Mouse (Mus musculus): Measurements from ENCODE around the gene Baiap2.

Baiap2 gene

DNA sequence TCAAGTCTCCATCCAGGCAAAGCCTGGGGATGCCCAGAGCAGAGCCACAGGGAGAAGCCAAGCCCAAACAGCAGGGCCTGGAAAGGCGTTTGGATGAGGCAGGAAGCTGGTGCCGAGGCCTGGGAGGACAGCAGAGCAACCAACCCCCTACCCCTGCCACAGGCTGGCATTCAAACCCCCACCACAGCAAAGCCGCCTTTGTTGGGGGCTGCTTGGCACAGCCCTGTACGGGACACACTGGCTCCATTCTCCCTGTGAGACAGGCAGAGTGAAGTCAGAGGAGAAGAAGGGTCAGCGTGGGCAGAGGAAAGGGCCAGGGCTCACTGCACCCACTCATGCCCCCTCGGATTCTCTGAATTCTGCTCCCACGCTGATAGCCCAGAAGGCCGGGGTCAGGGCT lies 74.4 kb downstream of the Baiap2 start:
- DNase-seq: no peak

DNA sequence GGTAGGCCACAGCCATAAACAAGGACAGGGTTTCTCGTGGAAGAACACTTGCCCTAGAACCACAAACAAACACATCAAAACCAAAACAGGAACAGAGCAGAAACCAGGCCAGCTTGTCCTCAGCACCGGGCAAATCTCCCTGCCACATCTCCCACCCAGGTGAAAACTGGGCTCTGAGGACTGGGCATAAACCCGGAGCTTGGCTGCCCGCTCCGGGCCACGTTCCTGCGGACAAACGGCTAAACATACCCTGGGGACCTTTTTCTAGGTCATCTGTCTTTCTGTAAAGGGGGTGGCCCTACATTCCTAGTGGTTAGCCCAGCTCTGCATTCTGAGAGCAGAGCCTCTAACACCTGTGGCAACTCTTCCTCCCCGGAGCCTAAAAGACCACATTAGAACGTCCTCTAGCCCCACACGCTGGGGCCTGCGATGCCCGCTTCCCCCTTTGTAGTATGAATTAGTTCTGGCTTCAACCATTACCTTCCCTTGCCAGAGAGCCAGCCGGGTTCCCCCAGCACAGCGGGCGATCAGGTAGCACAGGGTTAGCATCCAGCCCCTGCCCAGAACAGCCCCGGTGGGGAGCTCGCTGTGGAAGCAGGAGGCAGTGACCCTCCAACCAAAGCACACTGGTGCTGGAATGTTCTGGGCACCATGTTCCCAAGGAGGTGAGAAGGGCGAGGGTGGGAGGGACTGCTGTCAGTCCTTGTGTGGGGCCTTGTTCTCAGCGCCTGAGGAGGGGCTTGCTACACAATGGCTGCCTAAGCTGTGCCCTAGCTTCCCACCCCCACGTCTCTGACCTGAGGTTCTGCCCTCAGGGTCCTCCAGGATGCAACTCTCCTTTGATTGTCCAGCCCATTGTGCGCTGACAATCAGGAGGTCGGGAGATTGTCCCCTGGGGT lies 77.2 kb downstream of the Baiap2 start:
- DNase-seq: peak; percentile 68

DNA sequence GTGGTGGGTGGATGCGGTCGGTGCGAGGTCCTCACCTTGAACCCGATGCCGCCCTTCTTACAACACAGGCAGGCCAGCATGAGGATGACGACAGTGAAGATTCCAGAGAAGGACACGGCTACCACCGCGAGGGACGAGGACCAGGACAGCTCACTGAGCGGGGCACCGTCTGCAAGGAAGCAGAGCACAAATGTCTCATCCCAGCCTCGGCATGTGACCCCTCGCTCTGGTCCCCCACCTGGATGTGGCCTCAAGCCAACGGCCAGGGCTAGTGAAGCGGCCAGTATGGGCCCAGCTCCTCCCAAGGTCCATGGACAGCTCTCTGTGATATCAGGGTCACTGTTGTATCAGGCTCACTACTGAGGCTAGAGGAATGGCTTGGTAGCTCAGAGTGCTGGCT lies 78.8 kb downstream of the Baiap2 start:
- DNase-seq: peak; percentile 66

DNA sequence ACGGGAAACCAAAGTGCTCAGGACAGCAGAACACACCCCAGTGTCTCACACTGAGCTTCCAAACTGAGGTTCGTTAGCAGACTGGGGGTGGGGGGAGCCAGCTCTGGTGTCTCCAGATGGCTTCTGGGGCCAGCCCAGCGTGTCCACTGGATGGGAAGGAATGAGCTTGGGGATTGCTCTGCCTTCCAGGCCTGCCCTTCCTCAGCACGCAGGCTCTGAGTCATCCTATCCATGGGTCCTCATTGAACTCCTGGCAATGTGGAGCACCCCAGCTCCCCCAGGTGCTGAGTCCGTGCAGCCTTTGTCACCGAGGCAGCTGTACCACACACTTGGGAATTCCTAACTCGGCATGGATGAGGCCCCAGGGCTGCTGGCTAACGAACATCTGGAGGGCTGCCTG lies 79.7 kb downstream of the Baiap2 start:
- peak; percentile 76 for DNase-seq

DNA sequence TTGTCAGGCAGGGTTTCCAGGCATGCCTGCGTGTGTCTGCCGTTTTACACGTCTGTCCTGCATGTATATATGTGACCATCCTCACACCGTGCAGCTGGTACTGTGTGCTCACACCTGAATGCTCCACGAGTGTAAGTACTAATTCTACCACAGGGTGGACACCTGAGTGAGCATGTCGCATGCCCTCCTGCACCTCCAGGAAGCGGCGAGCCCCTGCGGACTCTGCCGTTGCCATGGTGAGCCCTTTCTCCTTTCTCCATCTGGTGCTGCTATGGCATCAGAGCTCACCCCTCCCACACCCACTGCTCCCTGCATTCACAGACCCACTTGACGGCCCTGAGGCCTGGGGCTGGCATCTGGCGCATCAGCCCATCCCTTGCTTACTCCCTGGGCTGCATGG lies 80.3 kb downstream of the Baiap2 start:
- peak; percentile 85 for DNase-seq

DNA sequence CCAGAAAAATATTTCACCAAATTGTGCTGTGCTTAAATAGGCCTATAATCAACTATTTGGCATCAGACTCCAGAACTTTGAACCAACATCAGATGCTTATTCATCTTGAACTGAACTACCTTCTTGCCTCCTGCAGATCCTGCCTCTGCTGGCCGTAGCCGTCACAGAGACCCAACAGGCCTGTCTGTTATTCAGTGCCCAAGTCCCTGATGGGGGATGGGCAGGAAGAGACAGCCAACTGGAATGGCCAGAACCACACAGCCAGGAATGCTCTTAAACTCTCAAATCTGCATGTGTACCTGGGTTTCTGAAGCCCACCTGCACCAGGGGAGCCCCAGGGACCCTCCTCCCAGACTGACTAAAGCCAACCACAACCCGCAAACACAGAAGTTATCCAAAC lies 84.4 kb downstream of the Baiap2 start:
- no peak for DNase-seq

DNA sequence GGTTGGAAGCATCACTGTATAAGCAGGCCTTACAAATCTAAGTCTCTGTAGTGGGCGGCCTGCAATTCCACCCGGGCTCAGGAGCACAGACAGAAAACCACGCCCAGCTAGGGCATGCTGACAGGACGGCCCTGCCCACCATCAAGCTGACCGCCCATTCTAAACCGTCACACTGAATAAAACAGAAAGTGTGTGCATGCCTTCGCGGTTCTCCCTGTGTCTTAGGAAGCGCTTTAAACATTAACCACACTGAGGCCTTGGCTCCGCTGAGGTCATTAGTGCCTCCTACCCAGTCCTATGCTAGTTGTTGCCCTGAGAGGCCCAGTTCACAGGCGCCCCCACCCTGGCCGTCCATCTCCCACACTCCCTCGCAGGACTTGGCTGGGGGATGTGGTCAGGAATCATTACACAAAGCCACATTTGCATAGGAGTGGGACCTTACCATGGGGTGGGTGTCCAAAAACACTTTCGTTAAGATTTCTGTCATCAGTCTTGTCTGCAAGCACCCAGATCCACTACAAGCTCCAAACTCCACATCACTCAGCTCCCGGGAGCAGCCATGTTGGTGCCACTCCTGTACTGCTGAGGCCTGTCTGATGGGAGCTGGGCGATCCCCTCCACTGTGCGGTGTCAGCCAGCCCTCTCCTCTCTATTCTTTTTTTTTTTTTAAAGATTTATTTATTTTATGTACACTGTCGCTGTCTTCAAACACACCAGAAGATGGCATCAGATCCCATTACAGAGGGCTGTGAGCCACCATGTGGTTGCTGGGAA lies 85.9 kb downstream of the Baiap2 start:
- no peak for DNase-seq

DNA sequence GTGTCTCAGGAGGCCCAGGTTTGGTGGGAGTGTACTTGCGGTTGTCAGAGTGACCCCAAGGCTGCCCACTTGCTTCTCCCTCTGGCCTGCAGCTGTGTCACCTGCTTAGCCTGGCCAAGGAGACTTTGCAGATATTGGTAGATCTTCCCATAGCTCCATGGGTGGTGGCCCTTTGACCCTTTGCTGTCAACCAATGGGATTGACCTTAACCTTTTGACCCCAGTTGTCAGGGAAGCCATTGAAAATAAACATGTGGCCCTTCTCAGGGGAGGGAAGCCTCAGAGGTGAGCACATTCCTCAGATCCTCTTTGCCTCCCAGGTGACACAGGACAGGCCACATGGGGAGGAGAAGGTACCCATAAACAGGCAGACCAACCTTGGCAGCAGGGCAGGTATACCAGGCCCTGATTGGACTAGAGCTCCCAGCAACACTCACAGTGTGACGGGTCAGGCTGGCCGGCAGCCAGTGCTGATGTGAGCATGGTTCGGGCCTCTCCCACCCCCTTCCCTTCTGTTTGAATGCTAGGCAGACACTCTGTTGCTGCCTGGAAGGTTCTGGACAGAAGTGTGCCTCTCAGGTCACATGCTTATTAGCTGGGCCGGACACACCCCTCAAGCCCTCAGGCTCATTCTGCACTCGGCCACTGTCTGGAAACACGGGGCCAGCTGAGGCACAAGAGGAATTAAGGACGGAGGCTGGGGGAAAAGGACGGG lies 87.0 kb downstream of the Baiap2 start:
- DNase-seq: peak; percentile 71

DNA sequence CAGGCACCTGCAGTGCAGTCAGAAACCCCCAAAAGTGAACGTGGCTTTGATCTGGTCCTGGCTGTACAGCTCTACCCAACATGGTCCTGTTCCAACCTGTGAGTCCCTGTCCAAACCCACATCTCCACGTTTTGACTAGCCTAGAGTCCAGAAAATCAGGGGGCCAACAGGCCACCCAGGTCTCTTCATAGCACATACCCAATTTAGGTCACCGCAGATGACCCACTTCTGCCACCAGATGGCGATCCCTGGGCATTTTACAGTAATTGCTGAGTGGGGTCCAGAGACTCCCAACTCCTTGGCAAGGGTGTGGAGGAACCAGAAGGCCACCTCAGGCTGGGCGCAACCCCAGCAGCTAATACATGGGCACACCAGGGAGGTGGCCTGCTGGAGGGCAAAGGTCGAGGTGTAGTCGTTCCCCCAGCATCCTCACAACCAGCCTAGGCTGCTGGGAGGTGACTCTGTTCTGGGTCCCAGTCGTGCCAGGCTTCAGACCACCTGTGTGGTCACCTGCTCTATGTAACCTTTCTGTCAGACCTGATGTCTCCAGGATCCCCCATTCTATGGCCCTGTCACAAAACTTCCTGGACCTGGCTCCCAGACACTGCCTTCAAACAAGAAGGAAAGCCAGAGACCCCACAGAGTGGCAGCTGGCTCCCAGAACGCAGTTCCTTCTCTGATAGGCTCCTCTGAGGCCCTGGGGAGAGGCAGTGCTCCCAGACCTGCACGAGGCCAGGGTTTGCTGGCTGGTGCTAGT lies 87.8 kb downstream of the Baiap2 start:
- peak; percentile 85 for DNase-seq

DNA sequence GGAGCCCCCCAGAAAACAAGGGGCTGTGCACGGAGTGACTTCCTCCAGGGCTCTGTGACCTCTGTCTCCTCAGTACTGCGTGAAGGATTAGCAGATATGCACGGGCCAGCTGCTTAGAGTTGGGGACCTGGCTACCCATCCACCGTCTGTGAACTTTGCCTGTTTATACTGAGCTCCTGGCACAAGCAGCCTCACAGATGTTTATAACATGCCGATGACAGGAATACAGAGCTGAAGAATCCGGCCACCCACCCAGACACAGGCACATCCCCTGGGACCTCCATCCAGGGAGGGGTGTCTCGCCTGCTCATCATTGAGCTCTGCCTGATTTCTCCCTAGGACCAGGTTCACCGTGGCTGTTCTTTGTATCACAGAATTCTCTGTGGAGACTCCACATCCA lies 89.5 kb downstream of the Baiap2 start:
- DNase-seq: no peak

DNA sequence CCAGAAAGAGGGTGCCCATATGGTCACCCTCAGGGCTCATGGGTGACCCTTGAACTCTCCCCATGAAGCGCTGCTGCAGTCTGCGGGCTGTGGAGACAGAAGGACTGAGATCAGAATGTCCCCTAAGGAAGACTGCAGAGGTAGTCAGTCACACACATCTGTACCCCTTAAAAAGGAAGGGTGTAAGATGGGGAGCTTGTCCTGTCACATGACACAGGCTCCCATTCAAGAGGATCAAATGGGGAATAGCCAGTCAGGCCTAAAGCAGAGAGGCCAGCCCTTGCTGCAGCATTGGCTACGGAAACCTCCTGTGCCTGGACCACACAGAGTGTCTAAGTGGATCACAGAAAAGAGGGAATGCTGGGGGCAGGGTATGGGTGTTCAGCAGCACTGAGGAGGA lies 90.9 kb downstream of the Baiap2 start:
- no peak for DNase-seq

DNA sequence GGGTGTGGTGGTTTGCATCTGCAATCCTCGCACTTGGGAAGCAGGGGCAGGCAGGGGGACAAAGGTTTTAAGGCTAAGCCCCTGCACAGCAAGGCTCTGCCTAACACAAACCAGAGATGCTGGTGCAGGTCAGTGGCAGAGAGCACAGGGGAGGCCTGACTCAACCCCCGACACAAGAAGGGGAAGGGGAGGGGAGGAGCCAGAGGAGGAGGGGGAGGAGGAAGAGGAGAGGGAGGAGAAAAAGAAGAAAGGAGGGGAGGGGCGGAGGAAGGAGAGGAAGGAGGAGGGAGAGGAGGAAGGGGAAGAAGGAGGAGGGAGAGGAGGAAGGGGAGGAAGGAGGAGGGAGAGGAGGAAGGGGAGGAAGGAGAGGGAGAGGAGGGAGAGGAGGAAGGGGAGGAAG lies 91.7 kb downstream of the Baiap2 start:
- no peak for DNase-seq

DNA sequence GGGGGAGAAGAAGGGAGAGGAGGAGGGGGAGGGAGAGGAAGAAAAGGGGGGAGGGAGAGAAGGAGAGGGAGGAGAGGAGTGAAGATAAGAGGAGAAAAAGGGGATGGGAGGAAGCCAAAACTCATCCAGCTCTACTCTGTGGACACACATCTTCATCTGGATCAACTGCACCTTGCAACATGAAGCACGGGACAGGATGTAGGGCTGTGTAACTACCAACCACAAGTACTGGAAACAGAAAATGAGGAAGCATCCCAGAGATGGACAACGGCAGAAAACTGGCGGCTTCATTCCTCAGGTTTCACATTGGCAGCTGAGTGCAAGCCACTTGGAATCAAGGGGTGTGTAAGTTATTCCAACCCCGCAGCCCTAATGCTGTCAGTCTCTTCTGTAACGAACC lies 92.2 kb downstream of the Baiap2 start:
- DNase-seq: no peak

DNA sequence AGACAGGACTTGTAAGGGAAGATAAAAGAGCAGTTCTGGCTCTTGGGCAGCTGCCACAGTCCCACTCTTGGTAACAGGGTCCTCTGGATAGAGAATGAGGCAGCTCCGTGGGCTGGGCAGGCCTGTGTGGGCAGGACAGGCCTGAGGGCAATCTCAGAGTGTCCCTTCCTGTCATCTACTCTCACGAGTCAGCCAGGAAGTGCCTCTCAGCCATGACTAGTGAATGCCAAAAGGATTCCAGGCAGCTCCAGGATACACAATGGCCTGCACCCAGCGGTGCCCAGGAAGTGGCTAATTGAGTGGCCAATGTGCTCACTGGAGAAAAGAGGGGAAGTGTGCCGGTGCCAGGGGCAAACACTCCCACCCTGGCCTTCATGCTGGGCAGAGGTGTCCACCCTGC lies 97.0 kb downstream of the Baiap2 start:
- no peak for DNase-seq

DNA sequence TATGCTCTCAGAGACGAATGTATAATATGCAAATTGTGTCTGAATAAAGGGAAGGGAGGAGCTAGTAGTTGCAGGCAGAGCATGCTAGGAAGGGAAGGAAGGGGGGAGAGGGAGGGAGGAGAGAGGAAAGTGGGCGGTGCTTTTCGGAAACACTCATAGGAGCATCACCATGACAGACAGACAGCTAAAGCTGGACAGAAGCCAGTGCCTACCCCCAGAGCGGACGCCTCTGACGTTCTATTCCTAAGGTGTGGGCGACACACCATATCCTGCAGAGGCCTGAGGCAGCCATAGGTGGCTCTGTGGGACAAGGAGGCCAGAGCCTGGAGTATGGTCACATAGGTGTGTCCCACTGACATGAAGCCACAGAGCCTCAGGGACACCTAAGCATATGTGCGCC lies 97.9 kb downstream of the Baiap2 start:
- no peak for DNase-seq

DNA sequence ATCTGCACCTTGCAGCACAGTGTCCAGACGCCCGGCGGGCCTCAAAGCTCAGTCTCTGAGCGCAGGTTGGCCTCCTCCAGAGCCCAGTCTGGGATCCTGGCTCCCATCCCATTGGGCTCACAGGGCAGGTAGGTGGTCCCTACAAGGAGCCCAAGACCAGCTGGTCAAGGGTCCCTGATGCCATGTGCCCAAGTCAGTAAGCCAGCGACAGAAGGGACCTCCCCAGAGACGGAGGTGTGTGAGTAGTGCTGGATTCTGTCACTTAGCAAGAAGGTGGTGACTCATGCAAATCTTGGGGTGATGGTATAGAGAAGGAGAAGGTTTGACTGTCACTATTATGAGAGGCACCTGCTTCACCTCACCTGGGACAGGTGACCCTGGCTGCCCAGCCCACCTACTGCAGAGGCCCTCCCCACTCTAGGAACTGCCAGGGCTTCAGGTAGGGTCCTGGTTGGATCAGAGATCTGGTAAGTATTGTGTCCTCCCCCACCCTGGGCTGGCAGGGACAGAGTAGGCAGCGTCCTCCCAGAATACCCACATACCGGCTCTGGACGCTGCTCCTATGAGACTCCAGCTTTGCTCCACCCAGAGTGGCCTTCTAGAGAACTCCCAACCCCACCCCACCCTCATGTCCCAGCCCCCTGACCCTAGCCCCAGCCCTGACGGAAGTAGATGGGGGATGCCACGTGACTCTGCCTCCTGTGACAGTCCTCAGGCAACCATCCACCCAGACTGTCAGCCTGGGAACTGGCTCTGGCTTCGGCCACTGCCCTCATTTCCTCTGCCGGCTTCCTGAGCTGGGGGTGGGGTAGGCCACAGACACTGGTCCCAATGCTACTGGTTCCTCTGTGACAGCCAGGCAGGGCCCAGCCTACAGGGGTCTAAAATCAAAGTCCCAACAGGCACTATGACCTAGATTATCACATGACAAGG lies 98.9 kb downstream of the Baiap2 start:
- DNase-seq: no peak

DNA sequence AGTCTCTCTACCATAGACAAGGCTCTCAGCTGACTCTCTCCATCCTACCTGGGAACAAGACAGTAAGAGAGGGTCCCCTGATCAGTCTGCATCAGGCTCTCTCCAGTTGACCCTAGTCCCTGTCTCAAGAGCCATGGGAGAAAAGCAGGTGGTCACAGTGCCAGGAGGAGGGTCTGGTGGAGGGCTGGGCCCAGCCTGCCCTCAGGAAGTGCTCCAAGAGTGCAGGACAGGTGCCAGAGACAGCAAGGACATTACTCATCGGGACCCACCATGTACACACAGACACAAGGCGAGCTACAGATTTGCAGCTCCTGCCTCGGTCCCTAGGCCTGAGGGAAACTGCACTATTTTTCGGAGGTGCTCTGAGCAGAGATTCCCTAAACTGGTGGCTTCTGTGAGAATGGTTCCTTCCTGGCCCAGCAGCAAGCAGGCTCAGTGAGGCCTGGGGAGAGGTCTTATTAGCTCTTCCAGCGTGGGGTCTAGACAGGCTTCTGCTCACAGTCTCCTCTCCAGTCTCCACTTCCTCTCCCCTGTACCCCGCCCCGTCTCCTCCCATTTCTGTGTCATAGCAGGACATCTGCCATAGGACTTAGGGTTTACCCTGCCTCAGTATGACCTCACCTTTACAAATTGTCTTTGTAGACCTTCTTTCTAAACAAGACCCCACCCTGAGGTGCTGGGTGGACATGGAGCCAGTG lies 99.7 kb downstream of the Baiap2 start:
- DNase-seq: no peak

DNA sequence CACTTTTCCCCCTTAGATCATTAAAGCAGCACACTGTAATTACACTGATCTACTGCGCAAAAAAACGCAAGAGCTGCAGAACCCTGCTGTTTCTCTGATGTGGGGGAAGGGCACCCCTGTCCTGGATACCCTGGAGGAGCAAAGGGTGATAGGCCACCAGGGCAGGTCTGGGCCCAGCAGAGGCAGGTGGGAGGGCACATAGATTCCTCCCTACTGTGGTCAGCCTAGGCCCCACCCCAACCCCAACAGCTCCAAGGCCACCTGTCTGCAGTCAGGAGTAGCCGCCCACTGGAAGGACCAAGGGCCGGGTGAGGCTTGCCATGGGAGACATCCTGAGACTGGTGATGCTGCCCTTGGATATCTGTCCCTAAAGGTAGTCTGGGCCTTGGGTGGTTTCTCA lies 102.8 kb downstream of the Baiap2 start:
- no peak for DNase-seq

DNA sequence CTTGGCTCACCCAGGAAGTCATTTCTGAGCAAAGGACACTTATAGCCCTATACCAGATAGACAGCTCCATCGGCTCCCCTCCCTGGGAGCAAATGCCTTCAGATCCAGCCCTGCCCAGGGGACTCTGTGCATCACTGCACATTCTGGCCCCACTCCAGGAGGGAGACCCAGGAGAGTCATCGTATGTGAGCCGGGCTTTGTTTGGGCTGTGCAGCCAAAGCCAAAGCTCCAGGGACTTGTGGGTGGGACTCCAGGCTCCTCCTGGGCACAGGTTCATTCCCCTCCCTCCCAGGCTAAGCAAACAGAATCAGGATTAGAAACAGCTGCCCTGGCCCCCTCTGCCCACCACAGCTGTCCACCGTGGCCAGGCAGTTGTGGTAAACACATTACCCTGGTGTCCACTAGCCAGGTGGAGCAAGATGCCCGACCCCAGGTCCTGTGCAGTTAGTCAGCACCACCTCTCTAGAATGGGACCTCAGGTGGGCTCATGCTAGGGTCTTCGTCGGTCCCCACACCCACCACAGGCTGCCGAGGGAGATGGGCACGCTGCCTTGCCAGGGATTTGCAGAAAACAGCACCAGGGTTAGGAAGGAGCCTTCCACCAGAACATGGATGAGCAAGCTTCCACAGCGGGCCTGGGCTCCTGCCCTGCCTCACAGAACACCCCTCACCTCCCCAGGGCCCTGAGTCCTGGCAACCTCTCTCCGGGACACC lies 103.4 kb downstream of the Baiap2 start:
- DNase-seq: no peak

DNA sequence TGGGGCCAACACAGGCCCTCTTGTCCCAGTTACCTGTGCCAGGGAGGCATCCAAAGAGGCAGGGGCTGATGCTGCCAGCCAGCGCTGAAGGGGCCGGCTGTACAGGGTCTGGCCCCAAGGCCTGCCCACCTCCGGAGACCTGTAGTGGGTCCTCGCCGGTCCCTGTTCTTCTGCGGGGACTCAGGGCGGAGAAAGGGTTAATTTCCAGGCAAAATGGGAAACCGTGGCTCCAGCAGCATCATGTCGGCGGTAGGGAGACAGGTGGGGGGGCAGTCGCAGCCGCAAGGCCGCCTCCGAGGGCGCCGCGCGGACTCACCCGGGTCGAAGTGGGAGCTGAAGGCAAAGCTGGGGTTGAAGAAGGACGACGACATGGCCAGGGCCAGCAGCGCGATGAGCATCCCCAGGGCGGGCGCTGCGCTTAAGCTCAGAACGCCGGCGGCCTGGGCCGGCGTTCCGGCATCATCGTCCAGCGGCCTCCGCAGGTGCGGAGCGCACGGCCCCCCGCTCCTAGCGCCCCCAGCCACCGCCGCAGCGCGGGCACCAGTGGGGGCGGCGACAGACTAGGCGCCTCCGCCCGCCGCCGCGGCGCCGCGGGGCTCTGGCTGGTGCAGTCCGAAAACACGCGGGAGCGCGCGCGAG lies 104.1 kb downstream of the Baiap2 start, which contains the start of gene Aatk:
Gene Aatk (minus strand): TSS at position 615 of the 639 bp plus-strand sequence.
- DNase-seq: no peak

Data from cerebellum, adult 9-10 months (tissue).